Mouse (Mus musculus) forebrain, embryonic 11.5 days (tissue): ENCODE results near the gene Rhox1. TPM values are rescaled to one million over a fixed set of nuclear protein-coding genes. Genes with fewer than 3 reads are reported as not detected.
"Not testable (repeated sequence)": the region's sequence is repeated elsewhere in the genome, so short reads cannot be mapped to it uniquely, and the experiment has no call there.

ENCODE experiments used
- ATAC-seq: fragments of 200-750 bp; cut with Nextera tagmentation; replicated peaks from 2 replicates; pipeline ENCODE4 v1.8.0; 2017; ENCODE audit warnings: moderate TSS enrichment; ENCODE audit not compliant: low FRiP score
- DNase-seq: peaks from one replicate; pipeline ENCODE4 v3.0.0-alpha.2; 2017; ENCODE audit warnings: low spot score
- H3K27ac ChIP-seq: fragments of 300-500 bp; sonication (generic); 2 replicates; pipeline ENCODE4 v1.5.1; 2014; ENCODE audit warnings: low read depth, low read length
- H3K27me3 ChIP-seq: fragments of 300-500 bp; sonication (generic); 2 replicates; pipeline ENCODE4 v1.6.1; 2014; ENCODE audit warnings: mild to moderate bottlenecking, low read length, mixed read lengths; ENCODE audit not compliant: control insufficient read depth, insufficient read depth
- H3K36me3 ChIP-seq: fragments of 300-500 bp; sonication (generic); 2 replicates; pipeline ENCODE4 v1.6.1; 2014; ENCODE audit warnings: mild to moderate bottlenecking, low read length, moderate library complexity, mixed read lengths; ENCODE audit not compliant: control insufficient read depth, insufficient read depth
- H3K4me1 ChIP-seq: fragments of 300-500 bp; sonication (generic); replicated peaks from 2 replicates; pipeline ENCODE4 v1.6.1; 2014; ENCODE audit warnings: low read length, mixed read lengths; ENCODE audit not compliant: control insufficient read depth, insufficient read depth
- H3K4me2 ChIP-seq: fragments of 300-500 bp; sonication (generic); 2 replicates; pipeline ENCODE4 v1.6.1; 2014; ENCODE audit warnings: low read depth, mild to moderate bottlenecking, low read length, moderate library complexity, mixed read lengths; ENCODE audit not compliant: severe bottlenecking
- H3K4me3 ChIP-seq: fragments of 300-500 bp; sonication (generic); 2 replicates; pipeline ENCODE4 v1.5.1; 2014; ENCODE audit warnings: low read depth, low read length
- H3K9ac ChIP-seq: fragments of 300-500 bp; sonication (generic); 2 replicates; pipeline ENCODE4 v1.6.1; 2014; ENCODE audit warnings: low read length
- H3K9me3 ChIP-seq: fragments of 300-500 bp; sonication (generic); 2 replicates; pipeline ENCODE4 v1.6.1; 2016; ENCODE audit warnings: low read length, mixed read lengths; ENCODE audit not compliant: control insufficient read depth
- WGBS: fragments of 180-500 bp; shearing (Covaris S2); extraction: QIAGEN DNeasy Blood & Tissue Kit; methylation state at CpG from one replicate; pipeline ENCODE4 v1.1.7; 2014; 5-methylcytosine and 5-hydroxymethylcytosine counted together
- polyA plus RNA-seq: library from polyadenylated mRNA; unstranded; fragments of >200 nt; fragmentation: Nextera tagmentation; extraction: Ambion mirVana; gene quantifications from 2 replicates; pipeline ENCODE4 v1.2.1, GENCODE M21; 2014

The Rhox1 gene
- polyA plus RNA-seq, 1 experiment from 2014 or later: not detected

GRCm38 (mm10) chrX:37190755-37191104, 31.3 kb downstream of the Rhox1 start:
- Histone ChIP-seq H3K9me3 (no peaks in the 10 kb centered on the region), H3K4me3 (peak overlapping the region; percentile 50), H3K4me1 (no peaks in the 10 kb centered on the region), H3K27ac (no peak overlapping the region), H3K27me3 (no peaks in the 10 kb centered on the region), H3K36me3 (no peaks in the 10 kb centered on the region), H3K9ac (peak overlapping the region; percentile 56), H3K4me2 (peak overlapping the region; percentile 60)
- 21% methylated on average over 20 of the region's 20 CpGs for WGBS
- ATAC-seq: no peak
- no peak for DNase-seq

DNA sequence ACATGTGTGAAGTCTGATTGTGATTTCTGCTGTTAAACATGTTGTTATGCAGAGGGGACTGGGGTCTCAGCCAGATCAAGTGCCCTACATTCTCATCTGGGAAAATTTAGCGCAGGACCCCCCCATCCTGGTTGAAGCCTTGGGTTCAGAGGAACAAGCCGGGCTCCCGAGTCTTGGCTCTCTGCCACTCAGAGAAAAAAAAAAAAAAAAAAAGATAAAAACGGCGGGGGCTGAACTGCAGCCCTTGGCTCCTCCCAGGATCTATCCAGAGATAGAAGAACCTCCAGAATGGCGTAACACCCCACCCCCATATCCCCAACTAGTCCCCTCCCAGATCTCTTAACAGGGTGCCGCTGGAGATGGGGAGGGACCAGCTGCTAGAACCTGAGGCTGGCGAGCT, 37.7 kb downstream of the Rhox1 start:
- H3K4me1 ChIP-seq, DNase-seq, H3K27me3 ChIP-seq, H3K36me3 ChIP-seq, H3K4me3 ChIP-seq, H3K9ac ChIP-seq, H3K27ac ChIP-seq, H3K9me3 ChIP-seq, ATAC-seq, H3K4me2 ChIP-seq: not testable (repeated sequence)
- 66% methylated on average over 8 of the region's 8 CpGs for WGBS

DNA sequence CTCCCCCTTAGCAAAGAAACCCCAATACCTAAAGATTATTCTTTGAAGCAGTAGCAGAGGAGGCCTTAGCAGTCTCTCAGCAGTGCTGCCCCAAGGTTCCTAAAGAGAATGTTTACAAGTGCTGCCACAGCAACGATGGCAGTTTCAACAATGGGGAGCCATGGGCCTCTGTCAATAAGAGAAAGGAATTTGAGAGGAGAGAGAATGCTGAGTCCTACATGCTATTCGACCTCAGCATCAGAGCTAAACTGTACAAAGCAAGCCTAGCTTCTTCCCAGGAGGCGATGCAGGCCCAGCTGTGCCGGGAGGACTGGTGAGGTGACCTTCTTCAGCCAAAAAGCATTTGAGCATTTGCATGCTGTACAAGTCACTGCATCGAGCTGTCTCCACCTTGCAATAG, 53.3 kb downstream of the Rhox1 start, which contains the start of gene Akap14:
TSS of gene Akap14 (minus strand) at position 101 of the 400 bp plus-strand sequence.
- Histone ChIP-seq H3K27me3 (no peaks in the 10 kb centered on the region), H3K4me3 (no peak within 1 kb of the TSS), H3K9ac (no peak within 1 kb of the TSS), H3K4me1 (no peaks in the 10 kb centered on the region), H3K36me3 (no peaks in the 10 kb centered on the region), H3K4me2 (no peak within 1 kb of the TSS), H3K27ac (no peak within 1 kb of the TSS), H3K9me3 (no peaks in the 10 kb centered on the region)
- DNase-seq: no peak
- no peak for ATAC-seq
- WGBS: 49% methylated on average over 5 of the region's 5 CpGs

DNA sequence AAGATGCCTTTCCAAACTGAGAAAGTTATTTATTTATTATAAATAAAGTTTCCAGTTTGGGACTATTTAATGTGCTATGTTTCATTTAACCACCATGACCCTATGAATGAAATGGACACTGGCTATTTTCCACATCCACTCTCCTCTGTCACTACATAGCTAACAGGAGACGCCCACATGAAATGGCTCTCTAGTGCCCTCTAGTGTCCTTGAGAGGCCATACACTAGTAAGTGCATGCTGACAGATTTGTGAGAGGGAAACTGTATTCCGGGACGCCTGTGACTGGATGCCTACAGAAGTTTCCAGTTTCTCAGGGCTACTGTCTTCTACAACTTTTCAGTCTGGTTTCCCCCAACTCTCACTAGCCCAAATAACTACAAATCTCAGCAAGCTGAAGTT, 55.0 kb downstream of the Rhox1 start:
- no peak overlapping the region for H3K9ac ChIP-seq
- no peak overlapping the region for H3K27ac ChIP-seq
- H3K4me1 ChIP-seq: no peaks in the 10 kb centered on the region
- DNase-seq (no peak), ATAC-seq (no peak)
- 45% methylated on average over 3 of the region's 3 CpGs for WGBS
- no peaks in the 10 kb centered on the region for H3K9me3 ChIP-seq
- H3K4me2 ChIP-seq: no peak overlapping the region
- H3K36me3 ChIP-seq: no peaks in the 10 kb centered on the region
- no peaks in the 10 kb centered on the region for H3K27me3 ChIP-seq
- H3K4me3 ChIP-seq: no peak overlapping the region

Other genes with a start within 250 kb of the Rhox1 start
- 42.9 and 43.6 TPM in 2 replicates for gene Sept6, start 230.5 kb downstream of the Rhox1 start, polyA plus RNA-seq
- gene Sowahd, start 173.4 kb downstream of the Rhox1 start, polyA plus RNA-seq: not detected in 2 replicates
- 386 and 448 TPM in 2 replicates for gene Rpl39, start 136.9 kb downstream of the Rhox1 start, polyA plus RNA-seq
- gene Upf3b, start 111.9 kb downstream of the Rhox1 start, polyA plus RNA-seq: 25.6 and 25.8 TPM in 2 replicates
- 24.3 and 27.4 TPM in 2 replicates for gene Nkap, start 95.5 kb downstream of the Rhox1 start, polyA plus RNA-seq
- 0.11 TPM in 1 of 2 replicates, not detected in the other for gene Akap14, start 53.4 kb downstream of the Rhox1 start, polyA plus RNA-seq
- gene Ndufa1, start 31.1 kb downstream of the Rhox1 start, polyA plus RNA-seq: 366 and 371 TPM in 2 replicates
- 13.1 and 13.3 TPM in 2 replicates for gene Rnf113a1, start 31.0 kb downstream of the Rhox1 start, polyA plus RNA-seq
- gene Gm9, start 11.2 kb downstream of the Rhox1 start, polyA plus RNA-seq: not detected in 2 replicates
- 0.64 and 0.71 TPM in 2 replicates for gene Rhox2a, start 22.7 kb upstream of the Rhox1 start, polyA plus RNA-seq
- gene Rhox3a, start 27.7 kb upstream of the Rhox1 start, polyA plus RNA-seq: not detected in 2 replicates
- gene Rhox4a, start 43.1 kb upstream of the Rhox1 start, polyA plus RNA-seq: 0.27 TPM in 1 of 2 replicates, not detected in the other
- not detected in 2 replicates for gene Rhox3a2, start 157.8 kb upstream of the Rhox1 start, polyA plus RNA-seq
- gene Rhox4a2, start 168.6 kb upstream of the Rhox1 start, polyA plus RNA-seq: 1.1 and 1.2 TPM in 2 replicates
- gene Rhox2b, start 189.8 kb upstream of the Rhox1 start, polyA plus RNA-seq: 0.57 TPM in 1 of 2 replicates, not detected in the other
- gene Rhox4b, start 210.2 kb upstream of the Rhox1 start, polyA plus RNA-seq: not detected in 2 replicates
- 0.49 and 1.0 TPM in 2 replicates for gene Rhox2c, start 231.4 kb upstream of the Rhox1 start, polyA plus RNA-seq
- gene Rhox3c, start 236.3 kb upstream of the Rhox1 start, polyA plus RNA-seq: not detected in 2 replicates